Mouse (Mus musculus): ENCODE measurements at regions not wholly inside any gene's neighbourhood (a gene's known extent, or its start where the extent isn't known, plus 50 kb on each side); places are given as distances from the start of the nearest gene placed in this dataset.

- no peak overlapping the region for H3K27ac ChIP-seq (ENCODE audit: low read length)
- no peaks in the 10 kb centered on the region for H3K9me3 ChIP-seq (ENCODE audit: low read length)
- 61% methylated on average over 2 of the region's 2 CpGs for WGBS
- H3K4me2 ChIP-seq (replicated peaks; ENCODE audit: low read depth, low read length), result no peak overlapping the region
- no peak overlapping the region for H3K9ac ChIP-seq (replicated peaks; ENCODE audit: low read depth)
- H3K36me3 ChIP-seq (ENCODE audit: insufficient read depth, low read length), result no peaks in the 10 kb centered on the region
- no peak overlapping the region for H3K4me3 ChIP-seq (ENCODE audit: low read depth, low read length)
- DNase-seq (ENCODE audit: low spot score), result no peak
- no peaks in the 10 kb centered on the region for H3K4me1 ChIP-seq (ENCODE audit: insufficient read depth, low read depth, low read length)
- no peak for TF ChIP-seq EP300 (IDR thresholded peaks at IDR 0.05)
- no peak for TF ChIP-seq CTCF (IDR thresholded peaks at IDR 0.05)
- H3K27me3 ChIP-seq (replicated peaks; ENCODE audit: insufficient read depth, low read length), result no peaks in the 10 kb centered on the region
- ATAC-seq, result no peak
Observed at GRCm38 (mm10) chr2:95494026-95494697, 823.8 kb upstream of the Lrrc4c start.

GRCm38 (mm10) chr2:95494698-95495088 lies 823.3 kb upstream of the Lrrc4c start:
- DNase-seq (ENCODE audit: low spot score), result no peak
- ATAC-seq, result no peak
- Histone ChIP-seq H3K4me2 (replicated peaks; ENCODE audit: low read depth, low read length) (no peak overlapping the region), H3K9ac (replicated peaks; ENCODE audit: low read depth) (no peak overlapping the region), H3K4me3 (ENCODE audit: low read depth, low read length) (no peak overlapping the region), H3K27ac (ENCODE audit: low read length) (no peak overlapping the region), H3K9me3 (ENCODE audit: low read length) (no peaks in the 10 kb centered on the region), H3K27me3 (replicated peaks; ENCODE audit: insufficient read depth, low read length) (no peaks in the 10 kb centered on the region), H3K4me1 (ENCODE audit: insufficient read depth, low read depth, low read length) (no peaks in the 10 kb centered on the region), H3K36me3 (ENCODE audit: insufficient read depth, low read length) (no peaks in the 10 kb centered on the region)
- WGBS, result 48% methylated on average over 4 of the region's 4 CpGs
- TF ChIP-seq CTCF (IDR thresholded peaks at IDR 0.05) (no peak), EP300 (IDR thresholded peaks at IDR 0.05) (no peak)

DNA sequence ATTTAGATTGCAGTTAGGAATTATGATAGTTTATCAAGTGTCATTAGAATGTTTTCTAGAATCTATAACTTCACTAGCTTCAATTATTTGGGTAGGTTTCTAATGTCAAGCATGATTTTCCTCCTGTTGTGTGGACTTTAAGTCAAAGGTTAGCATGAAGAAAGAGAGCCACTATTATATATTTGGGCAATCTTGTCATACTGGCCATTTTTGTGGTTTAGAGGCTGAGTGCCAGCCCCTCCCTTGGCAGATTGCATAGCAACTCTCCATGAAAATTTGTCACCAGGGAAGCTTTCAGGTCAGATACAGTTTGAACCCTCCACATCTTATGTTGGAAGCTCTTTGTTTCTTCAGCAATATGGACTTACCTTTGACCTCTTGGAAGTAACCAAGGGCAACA lies 806.7 kb upstream of the Lrrc4c start:
- Histone ChIP-seq H3K4me2 (replicated peaks; ENCODE audit: low read depth, low read length) (no peak overlapping the region), H3K9me3 (ENCODE audit: low read length) (peaks cover 3% of the 10 kb centered on the region; the same call in 1 of the 2 replicates), H3K27me3 (replicated peaks; ENCODE audit: insufficient read depth, low read length) (no peaks in the 10 kb centered on the region), H3K36me3 (ENCODE audit: insufficient read depth, low read length) (no peaks in the 10 kb centered on the region), H3K4me1 (ENCODE audit: insufficient read depth, low read depth, low read length) (no peaks in the 10 kb centered on the region), H3K9ac (replicated peaks; ENCODE audit: low read depth) (no peak overlapping the region), H3K4me3 (ENCODE audit: low read depth, low read length) (no peak overlapping the region), H3K27ac (ENCODE audit: low read length) (no peak overlapping the region)
- ATAC-seq (no peak), DNase-seq (ENCODE audit: low spot score) (no peak)
- TF ChIP-seq EP300 (IDR thresholded peaks at IDR 0.05), result no peak
- TF ChIP-seq CTCF (IDR thresholded peaks at IDR 0.05), result no peak

GRCm38 (mm10) chr2:95521624-95522023 lies 796.3 kb upstream of the Lrrc4c start:
- TF ChIP-seq CTCF (IDR thresholded peaks at IDR 0.05) (no peak), EP300 (IDR thresholded peaks at IDR 0.05) (no peak)
- Histone ChIP-seq H3K4me2 (replicated peaks; ENCODE audit: low read depth, low read length) (no peak overlapping the region), H3K9me3 (ENCODE audit: low read length) (no peaks in the 10 kb centered on the region; the same call in 1 of the 2 replicates), H3K27ac (ENCODE audit: low read length) (no peak overlapping the region), H3K27me3 (replicated peaks; ENCODE audit: insufficient read depth, low read length) (no peaks in the 10 kb centered on the region), H3K36me3 (ENCODE audit: insufficient read depth, low read length) (no peaks in the 10 kb centered on the region), H3K4me3 (ENCODE audit: low read depth, low read length) (no peak overlapping the region), H3K4me1 (ENCODE audit: insufficient read depth, low read depth, low read length) (no peaks in the 10 kb centered on the region), H3K9ac (replicated peaks; ENCODE audit: low read depth) (no peak overlapping the region)
- no peak for ATAC-seq
- no peak for DNase-seq (ENCODE audit: low spot score)

DNA sequence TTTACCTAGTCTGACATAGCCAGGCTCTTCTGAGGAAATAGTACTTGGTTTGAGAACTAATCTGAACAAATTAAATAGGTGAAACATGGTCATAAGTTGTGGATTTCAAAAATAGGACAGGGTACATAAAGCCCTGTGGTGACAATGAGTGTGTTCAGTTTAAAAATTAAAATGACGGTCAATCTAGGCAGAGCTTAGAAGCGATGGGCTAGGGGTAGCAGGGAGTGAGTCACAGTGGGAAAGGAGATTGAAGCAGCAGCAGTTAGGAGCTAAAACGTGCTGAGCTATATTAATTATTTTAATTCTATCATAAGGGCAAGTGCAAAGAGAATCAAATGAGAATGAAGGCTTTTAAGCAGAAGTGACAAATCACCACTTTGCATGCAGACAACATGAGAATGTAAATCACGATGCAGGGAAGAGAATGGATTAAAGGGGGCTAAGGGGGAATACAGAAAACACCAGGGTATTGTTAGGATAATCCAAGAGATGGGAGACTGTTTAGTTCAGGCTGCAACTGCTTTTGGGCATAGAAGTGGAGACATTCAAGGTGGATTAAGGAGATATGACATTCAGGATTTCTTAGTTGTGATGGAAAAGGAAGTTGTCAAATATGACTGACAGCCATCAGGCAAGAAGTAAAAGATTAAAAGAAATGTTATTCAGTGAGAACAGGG lies 793.2 kb upstream of the Lrrc4c start:
- no peaks in the 10 kb centered on the region for H3K4me1 ChIP-seq (ENCODE audit: insufficient read depth, low read depth, low read length)
- no peak overlapping the region for H3K4me2 ChIP-seq (replicated peaks; ENCODE audit: low read depth, low read length)
- ATAC-seq (no peak), DNase-seq (ENCODE audit: low spot score) (no peak)
- no peaks in the 10 kb centered on the region for H3K9me3 ChIP-seq (ENCODE audit: low read length)
- no peak overlapping the region for H3K27ac ChIP-seq (ENCODE audit: low read length)
- no peaks in the 10 kb centered on the region for H3K36me3 ChIP-seq (ENCODE audit: insufficient read depth, low read length)
- H3K27me3 ChIP-seq (replicated peaks; ENCODE audit: insufficient read depth, low read length), result no peaks in the 10 kb centered on the region
- WGBS, result 54% methylated on average over 4 of the region's 4 CpGs
- TF ChIP-seq CTCF (IDR thresholded peaks at IDR 0.05), result no peak
- no peak for TF ChIP-seq EP300 (IDR thresholded peaks at IDR 0.05)
- no peak overlapping the region for H3K4me3 ChIP-seq (ENCODE audit: low read depth, low read length)
- no peak overlapping the region for H3K9ac ChIP-seq (replicated peaks; ENCODE audit: low read depth)

- TF ChIP-seq CTCF (IDR thresholded peaks at IDR 0.05) (no peak), EP300 (IDR thresholded peaks at IDR 0.05) (no peak)
- ATAC-seq, result no peak
- no peaks in the 10 kb centered on the region for H3K36me3 ChIP-seq (ENCODE audit: insufficient read depth, low read length)
Observed at GRCm38 (mm10) chr2:95564089-95564488, 753.9 kb upstream of the Lrrc4c start.

More at GRCm38 (mm10) chr2:95564089-95564488, 753.9 kb upstream of the Lrrc4c start:
- no peak overlapping the region for H3K9ac ChIP-seq (replicated peaks; ENCODE audit: low read depth)
- H3K4me1 ChIP-seq (ENCODE audit: insufficient read depth, low read depth, low read length), result no peaks in the 10 kb centered on the region
- H3K27ac ChIP-seq (ENCODE audit: low read length), result no peak overlapping the region
- H3K4me2 ChIP-seq (replicated peaks; ENCODE audit: low read depth, low read length), result no peak overlapping the region
- WGBS, result 72% methylated on average over 2 of the region's 2 CpGs
- no peaks in the 10 kb centered on the region for H3K27me3 ChIP-seq (replicated peaks; ENCODE audit: insufficient read depth, low read length)
- H3K4me3 ChIP-seq (ENCODE audit: low read depth, low read length), result no peak overlapping the region
- no peaks in the 10 kb centered on the region for H3K9me3 ChIP-seq (ENCODE audit: low read length)
- DNase-seq (ENCODE audit: low spot score), result no peak

Measured in lung, postnatal 0 days (tissue).